Mouse (Mus musculus) lung, postnatal 0 days (tissue): ENCODE results near the gene Olfr201. TPM values are rescaled to one million over a fixed set of nuclear protein-coding genes. Genes with fewer than 3 reads are reported as not detected.
"Not testable (repeated sequence)": the region's sequence is repeated elsewhere in the genome, so short reads cannot be mapped to it uniquely, and the experiment has no call there.

Experiments
- ATAC-seq: fragments of 200-750 bp; cut with Nextera tagmentation; 2 replicates; pipeline ENCODE4 v1.8.0; 2017; ENCODE audit warnings: moderate library complexity
- DNase-seq: peaks from one replicate; pipeline ENCODE4 v3.0.0-alpha.2; 2016; ENCODE audit warnings: low spot score
- H3K27ac ChIP-seq: fragments of 300-500 bp; sonication (generic); 2 replicates; pipeline ENCODE4 v1.5.1; 2014; ENCODE audit warnings: antibody characterized with exemption, mild to moderate bottlenecking, low read length, mixed read lengths
- H3K27me3 ChIP-seq: fragments of 300-500 bp; sonication (generic); replicated peaks from 2 replicates; pipeline ENCODE4 v1.6.1; 2014; ENCODE audit warnings: low read length, mixed read lengths; ENCODE audit not compliant: insufficient read depth
- H3K36me3 ChIP-seq: fragments of 300-500 bp; sonication (generic); 2 replicates; pipeline ENCODE4 v1.6.1; 2014; ENCODE audit warnings: low read length, mixed read lengths; ENCODE audit not compliant: insufficient read depth
- H3K4me1 ChIP-seq: fragments of 300-500 bp; sonication (generic); 2 replicates; pipeline ENCODE4 v1.6.1; 2014; ENCODE audit warnings: antibody characterized with exemption, low read depth, low read length, mixed read lengths; ENCODE audit not compliant: insufficient read depth
- H3K4me2 ChIP-seq: fragments of 300-500 bp; sonication (generic); replicated peaks from 2 replicates; pipeline ENCODE4 v1.6.1; 2014; ENCODE audit warnings: low read depth, mild to moderate bottlenecking, low read length, moderate library complexity, mixed read lengths
- H3K4me3 ChIP-seq: fragments of 300-500 bp; sonication (generic); 2 replicates; pipeline ENCODE4 v1.5.1; 2014; ENCODE audit warnings: low read depth, low read length
- H3K9ac ChIP-seq: fragments of 300-500 bp; sonication (generic); replicated peaks from 2 replicates; pipeline ENCODE4 v1.6.1; 2014; ENCODE audit warnings: low read depth, mild to moderate bottlenecking
- H3K9me3 ChIP-seq: fragments of 300-500 bp; sonication (generic); 2 replicates; pipeline ENCODE4 v1.6.1; 2016; ENCODE audit warnings: low read length, mixed read lengths
- CTCF ChIP-seq: IDR thresholded peaks from 2 replicates; pipeline ENCODE4 v1.5.1; 2016; ENCODE audit warnings: antibody characterized with exemption, mild to moderate bottlenecking
- EP300 ChIP-seq: IDR thresholded peaks from 2 replicates; pipeline ENCODE4 v1.6.1; 2016; ENCODE audit warnings: antibody characterized with exemption, mild to moderate bottlenecking, control low read depth
- WGBS: fragments of 180-500 bp; shearing (Covaris S2); extraction: QIAGEN DNeasy Blood & Tissue Kit; methylation state at CpG from one replicate; pipeline ENCODE4 v1.1.7; 2014; 5-methylcytosine and 5-hydroxymethylcytosine counted together
- polyA plus RNA-seq: library from polyadenylated mRNA; unstranded; fragments of >200 nt; fragmentation: Nextera tagmentation; extraction: Ambion mirVana; gene quantifications from 2 replicates; pipeline ENCODE4 v1.2.1, GENCODE M21; 2015

Olfr201 gene
- polyA plus RNA-seq, 1 experiment from 2014 or later: not detected

GRCm38 (mm10) chr16:59249684-59250083, 22.7 kb downstream of the Olfr201 start:
- no peak overlapping the region for H3K27ac ChIP-seq
- WGBS: 83% methylated on average over 17 of the region's 17 CpGs

DNA sequence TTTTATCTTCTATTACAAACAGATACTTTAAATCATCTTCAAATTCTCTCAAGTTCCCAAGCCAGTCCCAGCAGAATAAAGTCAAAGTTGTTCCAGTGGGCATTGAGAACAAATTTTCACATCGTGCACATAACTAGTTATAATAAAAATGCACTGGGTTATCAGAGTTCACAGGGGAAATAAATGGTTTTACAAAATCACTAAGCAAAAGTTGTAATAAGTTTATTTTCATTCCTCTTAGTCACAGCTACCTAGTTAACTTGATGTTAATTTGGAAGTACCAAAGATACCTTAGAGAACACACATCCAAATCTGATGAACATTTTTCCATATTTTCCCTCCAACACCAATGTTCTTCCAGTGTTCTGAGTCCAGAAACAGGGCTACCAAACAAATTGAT, 52.8 kb downstream of the Olfr201 start, which contains the start of gene Olfr199:
TSS of gene Olfr199 (minus strand) at position 101 of the 400 bp plus-strand sequence.
- not testable (repeated sequence) for H3K36me3 ChIP-seq, H3K27me3 ChIP-seq, H3K4me1 ChIP-seq, DNase-seq, H3K9me3 ChIP-seq, H3K4me3 ChIP-seq, H3K4me2 ChIP-seq, ATAC-seq, H3K27ac ChIP-seq, H3K9ac ChIP-seq
- 63% methylated on average over 1 of the region's 1 CpGs for WGBS

More at GRCm38 (mm10) chr16:59249684-59250083, 22.7 kb downstream of the Olfr201 start:
- H3K27me3 ChIP-seq: no peaks in the 10 kb centered on the region
- H3K4me3 ChIP-seq: no peak overlapping the region
- H3K4me1 ChIP-seq: no peaks in the 10 kb centered on the region
- no peak overlapping the region for H3K9ac ChIP-seq
- no peak for DNase-seq
- no peaks in the 10 kb centered on the region for H3K36me3 ChIP-seq
- H3K9me3 ChIP-seq: no peaks in the 10 kb centered on the region
- no peak overlapping the region for H3K4me2 ChIP-seq
- no peak for ATAC-seq
- no peak for TF ChIP-seq CTCF
- no peak for TF ChIP-seq EP300

- DNase-seq, H3K36me3 ChIP-seq, H3K27me3 ChIP-seq, H3K4me3 ChIP-seq, ATAC-seq, H3K9ac ChIP-seq, H3K9me3 ChIP-seq, H3K4me2 ChIP-seq, H3K27ac ChIP-seq, H3K4me1 ChIP-seq: not testable (repeated sequence)
- WGBS: 74% methylated on average over 3 of the region's 3 CpGs
Measured at GRCm38 (mm10) chr16:59217861-59218260, 54.6 kb downstream of the Olfr201 start.

Other genes with a start within 250 kb of the Olfr201 start
- not detected in 2 replicates for gene Olfr186, start 242.3 kb downstream of the Olfr201 start, polyA plus RNA-seq
- gene Olfr187, start 232.9 kb downstream of the Olfr201 start, polyA plus RNA-seq: not detected in 2 replicates
- not detected in 2 replicates for gene Olfr190, start 194.6 kb downstream of the Olfr201 start, polyA plus RNA-seq
- gene Olfr191, start 182.8 kb downstream of the Olfr201 start, polyA plus RNA-seq: not detected in 2 replicates
- not detected in 2 replicates for gene Olfr193, start 160.8 kb downstream of the Olfr201 start, polyA plus RNA-seq
- not detected in 2 replicates for gene Olfr194, start 151.6 kb downstream of the Olfr201 start, polyA plus RNA-seq
- gene Olfr195, start 125.6 kb downstream of the Olfr201 start, polyA plus RNA-seq: not detected in 2 replicates
- gene Olfr196, start 102.2 kb downstream of the Olfr201 start, polyA plus RNA-seq: not detected in 2 replicates
- gene Olfr198, start 69.1 kb downstream of the Olfr201 start, polyA plus RNA-seq: not detected in 2 replicates
- gene Olfr199, start 52.9 kb downstream of the Olfr201 start, polyA plus RNA-seq: not detected in 2 replicates
- not detected in 2 replicates for gene Olfr202, start 14.2 kb upstream of the Olfr201 start, polyA plus RNA-seq
- gene Olfr203, start 26.2 kb upstream of the Olfr201 start, polyA plus RNA-seq: not detected in 2 replicates
- not detected in 2 replicates for gene Olfr204, start 45.6 kb upstream of the Olfr201 start, polyA plus RNA-seq
- not detected in 2 replicates for gene Olfr205, start 58.5 kb upstream of the Olfr201 start, polyA plus RNA-seq
- not detected in 2 replicates for gene Olfr206, start 76.6 kb upstream of the Olfr201 start, polyA plus RNA-seq
- gene Olfr209, start 91.4 kb upstream of the Olfr201 start, polyA plus RNA-seq: not detected in 2 replicates
- gene Gabrr3, start 134.7 kb upstream of the Olfr201 start, polyA plus RNA-seq: not detected in 2 replicates
- gene Riox2, start 199.1 kb upstream of the Olfr201 start, polyA plus RNA-seq: 11.0 and 13.0 TPM in 2 replicates